Mouse (Mus musculus) ovary, adult 18-20 months (tissue): ENCODE measurements around the gene Spindoc.

Experiments used
- DNase-seq: peaks from one replicate; pipeline ENCODE4 v3.0.0; 2022; ENCODE audit warnings: low spot score, mixed read lengths

Gene Spindoc

DNA sequence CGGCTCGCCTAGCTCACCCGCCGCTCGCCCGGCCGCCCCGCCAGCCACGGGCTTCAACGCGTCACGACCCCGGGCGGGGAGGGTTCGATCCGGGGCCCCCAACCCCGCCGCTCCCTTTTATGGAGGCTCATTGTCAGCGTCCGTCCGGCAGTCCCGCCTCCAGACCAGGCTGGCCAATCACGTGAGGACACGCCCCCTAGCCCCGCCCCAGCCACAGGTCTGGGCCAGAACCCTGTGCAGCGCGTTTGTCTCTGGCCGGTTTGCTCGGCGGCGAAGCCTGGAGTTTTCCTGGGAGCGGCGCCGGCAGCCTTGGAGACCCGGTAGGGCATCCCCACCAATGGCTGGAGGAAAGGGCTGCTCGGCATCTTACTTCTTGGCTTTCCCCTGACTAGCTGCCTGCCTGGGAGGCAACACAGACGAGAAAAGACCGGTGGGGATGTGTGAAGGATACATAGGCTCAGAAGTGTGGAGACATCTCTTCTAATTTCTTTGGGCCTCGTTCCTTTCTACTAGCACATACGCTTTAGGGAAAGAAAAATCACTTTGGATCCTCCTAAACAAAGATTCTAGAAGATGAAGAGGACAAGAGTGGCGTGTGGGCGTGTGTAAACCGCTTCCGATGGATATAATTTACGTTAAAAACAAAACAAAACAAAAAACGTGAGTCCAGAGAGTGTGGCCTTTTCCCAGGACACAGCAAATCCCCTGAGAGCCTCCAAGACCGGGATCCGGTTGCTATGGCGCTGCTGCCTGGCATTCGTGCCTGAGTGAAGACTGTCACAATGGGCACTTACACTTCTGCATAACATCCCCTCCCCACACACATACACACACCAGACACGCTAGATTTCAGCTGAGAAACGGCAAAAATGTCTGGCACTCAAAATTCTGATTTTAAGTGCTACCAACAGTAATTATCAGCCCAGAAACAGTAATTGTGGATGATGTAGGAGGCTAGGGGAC is at the start of gene Spindoc:
Gene Spindoc, minus strand, starts transcription at position 92 of the 963 bp plus-strand sequence.
- peak; percentile 96 for DNase-seq

DNA sequence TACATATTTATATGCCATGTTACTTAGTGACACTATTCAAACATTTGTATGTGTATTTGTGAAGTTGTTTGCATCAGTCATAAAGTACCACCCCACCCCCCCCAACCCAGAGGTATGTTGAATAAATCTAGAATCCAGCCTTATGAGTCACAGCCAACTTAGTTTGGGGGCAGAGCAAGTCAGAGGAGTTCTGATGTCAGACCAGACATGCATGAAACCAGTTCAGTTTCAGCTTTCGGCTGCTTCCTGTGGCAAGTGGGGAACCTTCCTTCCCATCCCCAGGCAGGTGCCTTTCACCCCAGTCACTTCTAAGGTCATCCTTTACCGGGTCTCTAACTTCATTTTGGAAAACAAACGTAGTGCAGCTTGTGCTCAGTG is 42.6 kb upstream of the Spindoc start:
- no peak for DNase-seq

DNA sequence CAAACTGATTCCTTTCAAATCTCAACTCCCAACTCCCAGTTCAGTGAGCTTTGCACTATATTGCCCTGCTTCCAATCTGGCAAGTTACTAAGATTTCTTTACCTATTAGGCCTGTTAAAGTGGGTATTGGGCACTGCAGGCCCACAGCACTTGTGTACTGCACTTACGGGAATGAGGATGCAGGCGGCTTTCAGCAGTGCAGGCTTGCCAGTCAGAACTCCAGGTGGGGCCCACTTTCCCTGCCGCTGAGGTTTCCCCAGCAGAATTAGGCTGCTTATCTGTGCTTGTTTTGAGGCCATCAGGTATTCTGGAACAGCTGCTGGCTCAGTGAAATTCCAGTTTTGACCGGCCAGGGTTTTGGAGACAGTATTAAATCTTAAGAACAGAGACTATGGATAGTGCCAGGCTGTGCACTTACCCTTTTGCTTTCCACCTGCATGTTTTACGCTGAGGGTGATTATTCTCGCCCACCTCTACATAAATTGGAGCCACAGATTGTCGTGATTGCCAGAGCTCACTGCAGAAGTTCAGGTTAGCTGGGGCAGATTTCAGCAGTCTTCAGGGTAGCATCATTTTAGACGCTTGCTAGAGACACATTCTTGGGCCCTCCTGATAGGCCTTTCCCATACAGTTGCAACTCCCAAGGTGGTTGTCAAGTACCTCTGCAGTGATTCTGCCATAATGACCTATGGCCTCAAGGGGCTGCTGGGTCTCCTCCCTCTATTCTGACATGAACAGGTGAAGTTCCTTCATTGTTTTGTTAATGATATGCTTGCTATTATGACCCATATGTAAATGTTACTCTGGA is 42.0 kb upstream of the Spindoc start:
- DNase-seq: no peak

DNA sequence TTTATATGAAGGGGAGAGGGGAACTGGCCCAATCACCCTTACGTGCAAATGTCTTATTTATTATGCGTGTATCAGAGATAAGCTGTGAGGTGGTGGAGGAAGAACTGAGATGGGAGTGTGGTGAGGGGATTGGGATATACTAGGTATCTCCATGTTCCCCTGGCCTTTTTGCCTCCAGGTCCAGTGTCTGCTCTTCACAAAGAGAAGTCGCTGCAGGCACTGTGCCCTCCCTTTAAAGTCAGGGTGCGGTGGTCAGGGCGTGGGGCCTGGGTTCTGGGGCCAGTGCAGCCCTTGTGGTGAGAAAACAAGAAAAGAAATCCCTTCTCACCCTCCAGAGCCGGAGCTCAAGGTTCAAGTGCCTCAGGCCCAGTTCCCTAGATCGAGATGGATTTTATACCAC is 41.3 kb upstream of the Spindoc start:
- no peak for DNase-seq

DNA sequence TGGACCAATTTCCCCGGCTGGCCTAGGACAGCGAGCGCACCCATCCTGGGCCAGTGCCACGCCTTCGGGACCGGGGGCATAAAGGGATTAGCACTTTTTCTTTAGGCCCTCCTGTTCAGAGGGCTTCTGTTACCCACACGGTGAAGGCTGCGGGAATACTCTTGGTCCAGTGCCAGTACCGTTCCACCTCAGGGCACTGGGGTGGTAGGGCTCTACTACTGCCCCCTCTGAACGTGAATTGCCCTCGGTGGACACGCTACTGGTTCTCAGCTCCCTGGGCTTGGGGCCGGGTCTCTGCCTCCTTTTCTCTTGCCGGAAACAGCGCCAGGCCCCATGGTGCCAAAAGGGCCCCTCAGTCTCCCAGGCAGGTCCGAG is 40.8 kb upstream of the Spindoc start:
- no peak for DNase-seq

DNA sequence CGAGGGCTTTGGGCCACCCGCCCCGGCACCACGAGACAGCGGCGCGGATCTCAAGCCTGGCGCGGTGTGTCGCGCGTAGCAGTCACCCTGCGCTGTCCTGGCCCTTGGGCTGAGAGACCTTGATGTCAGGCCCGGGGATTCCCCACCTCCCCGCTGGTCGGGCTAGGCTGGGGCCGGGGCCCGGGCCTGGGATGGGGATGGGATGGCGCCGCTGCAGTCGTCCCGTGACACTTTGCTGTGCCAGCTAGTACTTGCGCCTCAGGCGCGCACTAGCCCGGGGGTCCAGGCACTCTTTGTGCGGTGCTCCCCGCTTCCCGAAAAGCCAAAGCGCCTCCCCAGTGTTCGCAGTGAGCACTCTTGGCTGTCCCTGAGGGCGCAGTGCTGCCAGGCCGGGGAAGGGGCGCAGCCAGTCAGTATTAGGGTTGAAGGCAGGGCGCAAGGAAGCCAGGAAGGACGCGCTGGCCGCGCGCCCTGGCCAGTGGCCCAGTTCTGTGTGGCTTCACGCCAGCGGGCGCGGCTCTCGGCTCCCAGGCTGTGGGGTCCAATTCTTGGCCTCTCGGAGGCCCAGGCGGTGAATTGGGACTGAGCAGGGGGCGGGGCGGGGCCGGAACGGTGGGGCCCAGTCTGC is 40.3 kb upstream of the Spindoc start:
- DNase-seq: peak; percentile 82

DNA sequence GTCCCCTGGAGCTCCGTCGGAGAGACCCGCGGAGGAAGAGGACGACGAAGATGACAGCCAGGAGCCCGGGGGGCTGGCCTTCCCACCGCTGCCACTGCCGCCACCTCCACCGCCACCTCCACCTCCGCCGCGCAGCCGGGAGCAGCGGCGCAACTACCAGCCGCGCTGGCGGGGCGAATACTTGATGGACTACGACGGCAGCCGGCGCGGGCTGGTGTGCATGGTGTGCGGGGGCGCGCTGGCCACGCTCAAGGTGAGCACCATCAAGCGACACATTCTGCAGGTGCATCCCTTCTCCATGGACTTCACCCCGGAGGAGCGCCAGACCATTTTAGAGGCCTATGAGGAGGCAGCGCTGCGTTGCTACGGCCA is 39.8 kb upstream of the Spindoc start:
- DNase-seq: no peak

DNA sequence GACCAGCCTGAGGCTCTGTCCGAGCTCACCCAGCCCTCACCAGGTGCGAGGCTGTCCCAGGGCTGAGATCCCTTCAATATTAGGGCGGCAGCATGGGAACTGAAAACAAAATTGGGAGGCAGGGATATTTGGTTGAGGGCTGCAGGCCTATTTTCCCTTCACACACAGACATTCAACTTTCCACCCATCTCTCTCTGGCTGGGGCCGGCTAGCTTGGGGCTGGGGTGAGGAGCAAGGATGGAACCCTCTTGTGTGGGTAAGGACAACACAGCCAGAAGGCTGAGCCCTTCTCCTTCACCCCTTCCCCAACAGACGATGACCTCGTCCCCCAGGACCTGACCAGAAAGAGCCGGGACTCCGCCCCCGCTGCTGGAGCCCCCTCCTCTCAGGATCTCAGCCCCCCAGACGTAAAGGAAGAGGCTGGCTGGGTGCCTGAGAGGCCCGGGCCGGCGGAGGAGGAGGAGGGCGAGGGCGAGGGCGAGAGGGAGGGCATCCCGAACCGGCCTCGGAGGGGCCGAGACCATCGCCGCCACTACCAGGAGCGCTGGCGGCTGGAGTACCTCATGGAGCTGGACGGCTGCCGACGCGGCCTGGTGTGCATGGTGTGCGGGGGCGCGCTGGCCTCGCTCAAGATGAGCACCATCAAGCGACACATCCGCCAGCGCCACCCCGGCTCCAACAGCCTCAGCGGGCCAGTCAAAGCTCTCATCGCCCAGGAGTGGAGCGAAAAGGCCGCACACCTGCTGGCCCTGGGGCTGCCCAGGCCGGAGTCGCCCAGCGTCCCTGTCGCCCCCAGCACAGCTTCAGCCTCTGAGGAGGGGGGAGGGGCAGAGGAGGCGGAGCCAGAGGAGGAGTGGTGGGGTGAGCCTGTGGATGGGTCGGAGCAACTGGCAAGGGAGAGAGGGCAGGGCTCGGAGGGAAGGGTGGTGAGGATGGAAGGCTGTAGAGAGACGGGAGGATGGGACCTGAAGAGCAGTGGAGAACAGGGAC is 39.1 kb upstream of the Spindoc start:
- peak; percentile 44 for DNase-seq

DNA sequence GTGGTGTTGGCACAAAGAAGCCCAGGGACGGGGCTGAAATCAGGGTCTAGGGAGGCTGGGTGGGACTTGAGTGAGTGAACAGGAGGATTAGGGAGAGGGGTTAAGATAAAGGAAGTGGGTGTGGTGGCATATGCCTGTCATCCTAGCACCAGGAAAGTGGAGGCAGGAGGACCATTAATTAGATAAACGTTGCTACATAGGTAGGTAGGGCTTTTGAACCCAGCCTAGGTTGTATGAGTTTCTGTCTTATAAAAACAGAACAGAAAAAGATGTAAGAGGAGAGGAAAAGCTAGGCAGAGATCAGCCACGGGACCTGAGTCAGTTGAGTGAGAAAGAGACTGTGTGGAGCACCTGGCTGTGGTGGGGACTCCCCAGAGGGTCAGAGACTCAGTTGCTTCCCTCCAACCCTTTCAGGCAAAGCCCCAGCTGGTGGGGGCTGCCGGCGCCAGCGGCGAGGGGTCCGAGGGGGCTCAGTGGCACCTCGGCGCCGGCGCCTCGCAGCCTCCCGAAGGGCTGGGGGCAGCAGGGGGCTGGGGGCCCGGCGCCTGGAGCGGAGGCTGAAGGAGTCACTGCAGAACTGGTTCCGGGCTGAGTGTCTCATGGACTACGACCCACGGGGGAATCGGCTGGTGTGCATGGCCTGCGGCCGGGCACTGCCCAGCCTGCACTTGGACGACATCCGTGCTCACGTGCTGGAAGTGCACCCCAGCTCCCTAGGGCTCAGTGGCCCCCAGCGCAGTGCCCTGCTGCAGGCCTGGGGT is 38.2 kb upstream of the Spindoc start:
- DNase-seq: no peak

DNA sequence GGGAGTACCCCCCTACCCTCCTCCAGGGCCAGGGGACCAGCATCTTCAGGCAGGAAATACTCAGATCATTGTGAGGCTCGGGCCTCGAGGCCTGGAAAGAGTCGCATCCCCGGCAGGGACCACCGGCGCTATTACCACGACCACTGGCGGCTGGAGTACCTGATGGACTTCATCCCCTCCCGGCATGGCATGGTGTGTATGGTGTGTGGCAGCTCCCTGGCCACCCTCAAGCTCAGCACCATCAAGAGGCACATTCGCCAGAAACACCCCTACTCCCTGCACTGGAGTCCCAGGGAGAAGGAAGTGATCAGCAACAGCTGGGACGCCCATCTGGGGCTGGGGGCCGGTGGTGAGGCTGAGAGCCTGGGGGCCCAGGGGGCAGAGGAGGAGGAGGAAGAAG is 37.3 kb upstream of the Spindoc start:
- DNase-seq: no peak

DNA sequence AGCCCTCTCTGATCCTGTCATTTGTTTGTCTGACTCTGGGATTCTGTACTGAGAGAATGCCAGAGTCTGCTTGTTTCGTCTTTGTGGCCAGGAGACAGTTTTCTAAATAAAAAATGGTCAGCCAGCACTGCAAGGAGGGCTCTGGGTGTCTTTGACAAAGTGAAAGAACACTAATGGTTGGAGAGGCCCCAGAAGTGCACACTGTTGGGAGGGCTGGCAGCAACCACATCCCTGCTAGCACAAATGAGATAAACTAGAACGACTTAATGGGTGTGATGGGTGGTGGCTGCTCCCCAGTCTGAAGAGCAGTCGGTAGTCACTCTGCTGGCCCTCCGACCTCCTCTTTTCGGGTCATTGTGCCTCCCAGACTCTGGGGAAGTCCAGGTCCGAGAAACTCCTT is 36.3 kb upstream of the Spindoc start:
- no peak for DNase-seq

DNA sequence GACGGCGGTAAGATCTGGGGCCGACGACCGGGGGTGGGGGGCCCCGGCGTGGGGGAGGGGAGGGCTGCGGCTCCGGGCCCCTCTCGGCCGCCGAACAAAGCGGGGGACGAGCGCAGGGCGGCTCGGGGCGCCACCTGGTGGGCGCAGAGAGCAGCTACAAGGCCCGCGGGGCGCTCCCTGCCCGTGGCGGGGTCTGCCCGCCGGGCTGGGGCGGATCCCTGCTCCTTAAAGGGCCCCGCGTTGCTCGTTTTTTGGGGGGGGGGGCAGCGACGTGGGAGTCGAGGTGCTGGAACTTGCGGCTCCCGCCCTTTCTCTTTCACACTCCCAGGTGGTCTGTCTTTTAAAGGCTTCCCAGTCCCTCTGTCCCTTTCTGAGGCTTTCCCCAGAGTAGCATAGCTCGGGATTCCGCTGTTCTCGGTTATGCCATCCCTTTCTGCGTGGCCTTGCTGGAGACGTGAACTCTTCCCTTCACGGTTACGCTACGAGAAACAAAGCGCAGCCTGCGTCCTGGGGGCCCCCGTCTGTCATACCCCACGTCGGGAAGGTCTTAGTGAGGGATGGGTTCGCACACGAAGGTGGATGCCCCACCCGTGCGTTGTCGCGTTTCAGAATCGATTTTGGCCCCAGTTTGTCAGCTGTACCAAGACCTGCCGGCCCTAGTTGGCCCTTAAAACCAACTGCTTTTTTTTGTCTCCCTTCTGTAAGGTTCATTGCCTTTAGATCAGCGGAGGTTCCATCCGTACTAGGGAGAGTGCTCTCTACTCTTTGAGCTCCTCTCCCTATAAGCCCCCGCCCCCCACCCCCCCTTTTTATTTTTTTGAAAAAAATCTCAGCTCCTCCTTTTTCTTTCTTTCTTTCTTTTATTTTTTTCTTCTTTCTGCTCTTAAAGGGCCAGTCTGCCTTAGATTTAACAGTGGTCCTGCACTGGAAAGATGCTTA is 35.4 kb upstream of the Spindoc start:
- peak; percentile 66 for DNase-seq

DNA sequence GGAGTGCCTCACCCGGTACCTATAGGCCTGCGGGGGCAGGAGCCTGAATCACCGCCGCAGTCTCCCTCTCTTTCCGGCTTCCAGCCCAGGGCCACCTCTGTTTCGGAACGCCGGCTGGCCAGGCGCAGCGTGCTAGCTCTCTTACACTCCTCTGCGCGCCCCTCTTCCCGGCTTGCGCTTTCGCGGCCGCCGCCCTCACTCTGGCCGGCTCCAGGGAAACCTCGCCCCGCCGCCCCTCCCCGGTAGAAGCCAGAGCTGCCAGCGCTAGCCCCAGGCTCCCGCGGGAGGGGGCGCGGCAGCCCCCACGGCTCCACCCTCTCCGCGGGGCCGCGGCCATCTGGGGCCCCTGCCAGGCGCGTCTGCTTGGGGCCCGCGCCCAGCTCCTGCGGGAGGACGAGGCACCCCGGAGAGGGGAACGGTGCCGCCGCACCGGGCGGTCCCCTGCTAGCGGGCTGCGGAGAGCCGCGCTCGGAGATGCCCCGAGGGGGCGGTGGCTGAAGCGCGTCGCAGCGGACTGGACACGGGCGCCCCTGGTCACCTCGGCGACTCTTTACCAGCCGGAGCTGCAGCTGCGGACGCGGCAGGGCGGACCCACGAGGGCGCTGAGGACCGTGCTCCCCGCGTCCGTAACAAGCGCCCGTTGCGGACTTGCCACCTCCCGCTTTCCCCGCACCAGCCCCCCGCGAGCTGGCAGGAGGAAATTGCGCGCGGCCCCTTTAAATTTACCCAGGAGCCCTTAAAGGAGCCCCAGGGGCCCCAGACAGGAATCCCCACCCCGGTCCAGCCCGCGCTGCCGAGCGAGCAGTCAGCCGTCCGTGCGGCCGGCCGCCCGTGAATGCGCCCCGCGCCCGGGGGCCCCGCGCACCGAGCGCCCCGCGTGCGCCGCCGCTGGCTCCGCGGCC is 34.3 kb upstream of the Spindoc start, which contains the start of gene 2700081O15Rik:
Gene 2700081O15Rik, plus strand, starts transcription at position 792 of the 902 bp plus-strand sequence.
- DNase-seq: peak; percentile 73

DNA sequence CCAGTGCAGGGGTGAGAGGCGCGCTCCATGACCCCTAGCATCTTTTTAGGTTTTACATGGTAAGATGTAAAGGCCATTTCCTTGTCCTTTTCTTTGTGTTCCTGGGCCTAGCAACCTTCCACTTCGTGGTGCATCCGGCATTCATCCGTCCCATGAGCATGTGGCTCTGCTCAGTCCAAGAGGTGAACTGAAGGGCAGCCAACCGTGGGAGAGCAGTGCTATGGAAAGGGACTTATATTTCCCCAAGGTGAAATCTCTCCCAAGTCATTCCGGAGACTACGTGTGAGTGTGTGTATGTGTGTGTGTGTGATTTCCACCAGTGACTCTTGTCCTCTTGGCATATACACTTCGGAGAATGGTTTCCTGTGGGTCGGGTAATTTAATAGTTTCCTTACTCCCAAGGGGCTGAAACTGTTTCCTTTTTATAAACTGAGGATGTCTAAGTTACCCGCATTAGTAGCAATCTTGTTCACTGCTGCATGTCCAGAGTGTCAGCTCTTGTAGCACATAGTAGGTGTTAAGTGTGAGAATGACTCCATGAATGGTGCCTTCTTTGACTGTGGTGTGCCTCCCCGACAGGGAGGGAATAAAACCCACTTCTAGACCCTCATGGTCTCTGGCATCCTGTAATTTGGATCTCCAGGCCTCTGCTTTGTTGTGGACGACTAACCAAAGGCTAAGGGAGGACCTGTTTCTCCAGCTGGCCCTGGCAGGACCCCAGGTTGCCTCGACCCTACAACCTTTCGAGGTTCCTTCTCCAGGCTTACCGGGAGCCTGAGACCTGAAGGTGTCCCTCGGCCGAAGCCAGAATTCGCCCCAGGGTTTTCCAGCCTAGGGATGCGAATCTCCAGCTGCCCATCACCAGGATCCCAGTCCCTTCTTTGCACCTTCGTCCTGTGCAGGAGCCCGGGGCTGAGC is 33.4 kb upstream of the Spindoc start:
- DNase-seq: no peak

DNA sequence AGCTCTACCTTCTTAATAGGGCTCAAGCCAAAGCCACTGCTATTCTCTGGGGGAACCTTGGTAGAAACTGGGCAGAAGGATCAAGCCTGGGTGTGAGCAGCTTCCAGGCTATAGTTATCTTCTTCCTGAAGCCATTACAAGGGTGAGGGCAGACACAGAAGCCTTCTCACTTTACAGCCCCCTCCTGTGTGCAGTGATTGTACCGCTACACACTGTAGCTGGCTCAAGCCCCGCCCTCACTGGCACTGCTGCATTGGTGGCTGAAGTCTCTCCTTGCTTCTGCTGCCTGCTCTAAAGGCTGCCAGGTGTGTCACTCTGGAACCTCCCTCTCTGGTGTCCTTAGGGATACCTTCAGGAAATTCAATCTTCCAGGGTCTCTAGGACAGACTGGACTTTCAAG is 29.6 kb upstream of the Spindoc start:
- no peak for DNase-seq

DNA sequence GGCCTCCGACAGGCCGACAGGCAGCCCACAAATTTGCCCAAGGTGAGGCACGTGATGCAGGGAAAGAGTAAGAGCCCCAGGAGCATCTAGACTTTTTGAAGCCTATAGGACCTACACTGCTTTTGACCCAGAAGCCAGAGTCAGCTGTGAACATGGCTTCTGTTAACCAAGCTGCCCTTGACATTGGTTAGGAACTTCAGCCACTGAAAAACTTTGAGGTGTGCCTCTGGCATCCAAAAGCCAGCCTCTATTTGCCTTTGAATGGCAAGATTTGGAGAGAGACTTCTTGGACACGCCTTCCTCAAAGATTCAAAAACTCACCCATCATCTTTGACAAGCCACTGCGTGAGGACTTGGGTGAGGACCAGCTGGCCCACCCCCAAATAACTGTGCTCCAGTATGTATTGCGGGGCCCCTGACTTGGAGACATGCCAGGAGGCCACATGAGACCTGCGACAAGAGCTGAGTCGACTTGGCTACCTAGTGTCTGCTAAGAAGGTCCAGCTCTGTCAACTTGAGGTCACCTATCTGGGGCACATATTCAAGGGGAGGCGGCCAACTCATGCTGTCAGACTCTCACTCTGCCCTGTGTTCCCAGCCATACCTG is 21.9 kb upstream of the Spindoc start:
- DNase-seq: no peak

DNA sequence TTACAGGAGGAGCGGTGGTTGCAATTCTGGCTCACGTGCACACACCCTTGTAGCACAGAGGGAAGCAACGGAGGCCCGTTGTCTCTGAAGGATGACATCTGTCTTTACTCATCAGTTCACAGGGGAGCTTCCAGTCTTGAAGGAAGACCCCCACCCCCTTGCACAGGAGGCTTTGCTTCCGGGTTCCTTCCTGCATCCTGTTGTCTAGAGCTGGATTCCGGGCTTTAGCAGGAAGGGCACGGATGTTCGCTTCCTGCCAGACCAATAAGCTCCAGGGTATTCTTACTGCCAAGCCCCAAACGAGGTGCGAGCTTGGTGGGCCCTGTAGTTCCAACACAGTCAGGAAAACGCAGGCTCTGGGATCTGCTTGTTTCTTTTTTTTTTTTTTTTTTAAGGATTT is 17.8 kb upstream of the Spindoc start:
- no peak for DNase-seq
